Mouse (Mus musculus) lung, postnatal 25 days (tissue): Measurements from ENCODE around the gene Slf2.

Experiments
- DNase-seq: peaks from one replicate; pipeline ENCODE4 v3.0.0; 2022; ENCODE audit warnings: low spot score

Slf2 gene

DNA sequence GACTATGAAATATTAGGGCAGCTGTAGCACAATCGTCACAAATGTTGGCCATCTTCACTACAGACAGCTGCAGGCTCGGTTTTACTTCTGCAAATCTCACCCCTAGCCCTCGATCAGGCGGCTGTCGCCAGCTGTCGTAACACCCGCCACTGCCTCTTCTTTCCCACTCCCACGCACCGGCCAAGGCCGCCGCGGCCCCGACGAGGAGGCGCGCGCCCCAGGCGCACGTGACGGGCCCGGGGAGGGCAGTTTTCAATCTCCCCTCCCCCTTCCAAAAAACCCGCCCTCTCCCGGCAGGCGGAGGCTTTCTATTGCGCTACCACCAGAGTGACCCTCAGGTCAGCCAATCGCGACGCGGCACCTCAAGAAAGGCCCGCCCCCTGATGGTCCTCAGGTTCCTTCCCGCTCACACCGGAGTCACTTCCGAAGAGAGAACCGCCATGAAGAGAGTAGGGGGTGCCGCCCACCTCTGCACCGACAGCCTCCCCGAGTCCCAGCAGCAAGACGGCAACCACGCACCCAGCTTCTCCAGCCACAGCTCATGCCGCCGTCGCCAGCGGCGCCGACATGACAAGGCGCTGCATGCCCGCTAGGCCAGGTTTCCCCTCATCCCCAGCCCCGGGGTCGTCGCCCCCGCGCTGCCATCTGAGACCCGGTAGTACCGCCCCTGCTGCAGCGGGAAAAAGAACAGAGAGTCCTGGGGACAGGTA lies at the start of gene Slf2:
Gene Slf2 (plus strand): TSS at position 408 of the 710 bp plus-strand sequence.
- peak; percentile 99 for DNase-seq

DNA sequence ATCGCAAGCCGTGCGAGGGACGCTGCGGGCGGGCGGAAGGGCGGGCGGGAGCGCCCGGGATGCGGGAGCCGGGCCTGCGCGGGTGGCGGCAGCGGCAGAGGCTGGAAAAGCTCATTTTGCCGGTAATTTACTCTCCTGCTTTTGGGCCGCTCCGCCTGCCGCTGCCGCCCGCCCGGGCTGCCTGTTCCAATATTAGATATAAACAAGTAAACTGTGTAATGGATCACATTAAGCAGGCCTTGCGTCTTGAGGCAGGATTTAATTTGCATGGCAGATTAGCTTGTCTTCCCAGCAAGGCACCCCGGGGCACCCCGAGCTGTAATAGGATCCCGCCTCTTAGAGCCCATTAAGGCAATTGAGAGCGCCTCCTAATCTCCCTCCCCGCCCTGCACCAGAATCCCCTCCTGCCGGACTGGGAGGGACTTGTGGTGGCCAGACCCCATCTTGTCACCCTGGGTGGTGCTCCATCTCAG lies 48.4 kb upstream of the Slf2 start:
- no peak for DNase-seq

DNA sequence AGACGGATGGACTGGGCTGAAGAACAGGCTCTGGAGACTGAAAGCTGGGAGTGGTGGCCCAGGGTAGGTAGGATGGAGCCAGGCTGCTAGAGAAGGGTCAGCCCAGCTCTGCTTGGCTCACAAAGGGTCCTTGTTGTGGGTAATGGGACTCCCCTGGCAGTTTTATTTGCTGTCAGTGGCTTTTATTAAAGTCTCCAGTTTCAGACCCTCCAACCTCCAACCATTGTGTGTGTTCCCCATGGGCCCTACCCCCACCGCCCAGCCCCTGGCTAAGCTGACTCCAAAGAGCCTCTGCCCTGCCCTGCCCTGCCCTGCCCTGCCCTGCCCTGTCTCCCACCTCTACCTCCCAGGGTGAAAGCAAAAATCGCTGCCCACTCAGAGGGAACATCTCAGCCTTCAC lies 46.6 kb upstream of the Slf2 start:
- DNase-seq = no peak

GRCm38 (mm10) chr19:44886475-44886874 lies 44.5 kb upstream of the Slf2 start:
- no peak for DNase-seq

DNA sequence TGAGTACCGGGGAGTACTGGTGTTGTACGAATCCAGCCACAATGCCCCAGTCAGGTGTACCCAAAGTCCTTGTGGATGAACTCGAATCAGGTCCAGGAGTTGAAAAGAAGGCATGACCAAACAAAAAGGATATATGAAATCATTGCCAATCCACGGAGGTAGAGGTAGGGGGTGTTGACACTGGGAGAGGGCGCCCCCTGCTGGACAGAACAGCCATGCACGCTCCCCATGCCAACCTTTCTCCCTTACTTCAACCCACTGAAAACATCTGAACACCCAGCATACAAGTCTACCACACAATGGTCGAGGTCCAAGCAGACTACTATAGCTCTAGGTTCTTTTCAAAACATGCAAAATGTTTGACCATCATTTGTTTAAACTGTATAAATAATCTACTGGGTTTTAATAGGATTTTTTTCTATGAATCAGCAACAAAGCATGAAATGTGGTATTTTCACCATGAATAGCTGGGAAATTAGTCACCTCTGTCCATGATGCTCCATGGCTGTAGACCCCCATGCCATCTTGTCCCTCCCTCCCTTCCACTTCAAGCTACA lies 43.2 kb upstream of the Slf2 start:
- no peak for DNase-seq

DNA sequence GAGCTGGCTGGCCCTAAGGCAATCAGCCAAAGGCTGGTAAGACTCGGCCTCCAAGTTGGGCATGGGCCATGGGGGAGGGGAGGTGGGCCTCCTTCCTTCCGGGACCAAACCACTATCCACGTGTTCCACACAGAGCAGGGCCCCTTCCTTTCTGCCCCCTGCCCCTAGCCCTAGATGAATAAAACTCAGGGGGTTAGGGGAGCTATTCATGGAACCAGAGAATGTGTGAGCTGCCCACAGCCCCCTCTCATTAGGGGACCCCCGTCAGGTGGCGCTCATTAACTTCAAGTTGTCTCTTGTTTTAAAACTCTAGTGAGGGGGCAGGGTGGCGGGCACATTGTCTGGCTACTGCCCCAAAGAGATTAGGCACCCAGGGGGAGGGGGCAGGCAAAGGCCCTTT lies 41.4 kb upstream of the Slf2 start:
- DNase-seq = no peak

GRCm38 (mm10) chr19:44891446-44891845 lies 39.5 kb upstream of the Slf2 start:
- DNase-seq = no peak

GRCm38 (mm10) chr19:44893231-44893871 lies 37.6 kb upstream of the Slf2 start:
- no peak for DNase-seq

DNA sequence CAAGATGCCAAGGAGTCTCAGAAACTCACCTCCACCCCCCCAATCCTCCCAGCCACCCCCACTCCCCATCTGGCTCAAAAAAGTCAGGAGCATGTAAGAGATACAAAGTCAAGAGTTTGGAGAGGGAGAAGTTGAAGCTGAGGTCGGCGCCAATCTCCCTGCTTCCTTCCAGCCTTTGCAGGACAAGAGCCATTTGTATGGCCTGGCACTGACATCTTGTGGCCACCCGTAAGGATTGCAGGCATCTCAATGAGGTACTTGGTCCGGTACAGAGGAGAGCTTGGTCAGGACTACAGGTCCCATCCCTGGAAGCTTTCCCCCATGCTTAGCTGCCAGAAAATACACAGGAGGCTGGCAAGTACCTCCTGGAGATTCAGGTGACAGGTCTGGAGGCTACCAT lies 35.7 kb upstream of the Slf2 start:
- DNase-seq = peak; percentile 64

- DNase-seq = no peak
Measured at GRCm38 (mm10) chr19:44896450-44896849, 34.5 kb upstream of the Slf2 start.

- DNase-seq = no peak
Measured at GRCm38 (mm10) chr19:44897521-44897920, 33.4 kb upstream of the Slf2 start.

DNA sequence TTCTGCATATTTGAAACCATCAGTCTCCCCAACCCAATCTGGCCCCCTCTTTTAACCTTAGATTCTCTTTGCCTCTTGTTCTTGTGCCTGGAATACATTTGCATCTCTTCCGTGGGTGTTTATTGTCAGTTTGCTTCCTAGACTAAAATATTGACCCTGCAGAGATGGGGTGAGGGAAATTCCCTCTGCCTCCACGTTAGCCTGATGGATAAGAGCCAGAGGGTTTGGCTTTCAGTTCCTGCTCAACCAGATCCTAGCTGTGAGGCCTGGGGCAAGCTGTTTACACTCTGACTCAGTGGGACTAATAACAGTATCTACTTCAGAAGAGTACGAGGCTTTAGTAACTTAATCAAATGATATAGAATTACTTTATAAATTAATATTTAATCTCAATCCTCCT lies 32.3 kb upstream of the Slf2 start:
- DNase-seq = no peak

GRCm38 (mm10) chr19:44899104-44899793 lies 31.7 kb upstream of the Slf2 start:
- no peak for DNase-seq

- DNase-seq = no peak
Measured at GRCm38 (mm10) chr19:44899947-44900773, 30.8 kb upstream of the Slf2 start.

DNA sequence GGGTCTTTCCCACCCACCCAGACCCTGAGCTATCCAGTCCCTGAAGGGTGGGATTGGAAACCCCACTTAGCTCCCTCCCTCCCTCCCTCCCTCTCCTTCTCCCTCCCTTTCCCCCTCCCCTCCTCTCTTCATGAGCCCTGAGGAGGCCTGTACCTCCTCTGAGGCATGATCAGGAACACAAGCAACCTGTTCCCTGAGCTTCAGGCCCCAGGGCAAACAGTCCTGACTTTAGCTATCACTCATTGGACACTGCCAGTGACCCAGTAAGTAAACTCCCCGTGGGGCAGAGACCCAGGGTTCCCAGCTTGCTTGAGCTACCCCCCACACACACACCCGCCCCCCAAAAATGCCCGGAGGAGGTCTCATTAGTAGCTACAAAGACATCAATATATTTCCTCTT lies 29.9 kb upstream of the Slf2 start:
- no peak for DNase-seq

GRCm38 (mm10) chr19:44902324-44902723 lies 28.6 kb upstream of the Slf2 start:
- peak; percentile 24 for DNase-seq

DNA sequence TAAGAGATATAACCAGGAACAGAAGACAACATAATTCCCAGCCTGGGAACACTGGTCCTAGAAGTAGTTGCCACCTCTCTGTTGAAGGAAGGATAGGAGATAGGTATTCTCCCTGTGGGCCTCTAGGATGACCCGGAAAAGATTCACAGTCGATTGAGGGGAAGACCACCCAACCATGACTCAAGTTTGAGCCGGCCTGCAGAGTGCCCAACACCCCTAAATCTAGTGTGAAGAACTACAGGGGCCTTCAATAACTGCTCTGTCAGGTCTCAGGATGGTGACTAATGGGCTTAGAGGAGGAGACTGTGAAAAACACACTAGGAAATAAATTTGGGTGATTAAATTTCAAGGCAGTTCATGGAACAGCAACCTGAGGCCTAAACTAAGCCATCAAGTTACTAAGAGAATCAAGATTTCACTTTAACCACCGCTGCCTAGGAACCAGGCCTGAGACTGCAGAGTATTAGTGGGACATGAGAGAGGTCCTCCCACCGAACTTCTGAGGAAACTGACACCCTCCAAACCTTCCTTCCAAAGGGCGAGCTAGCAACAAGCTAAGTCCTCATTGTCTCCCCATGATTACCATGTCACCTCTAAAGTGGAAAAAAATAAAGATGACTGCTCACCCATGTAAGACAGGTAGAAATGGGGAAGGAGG lies 27.5 kb upstream of the Slf2 start:
- no peak for DNase-seq

DNA sequence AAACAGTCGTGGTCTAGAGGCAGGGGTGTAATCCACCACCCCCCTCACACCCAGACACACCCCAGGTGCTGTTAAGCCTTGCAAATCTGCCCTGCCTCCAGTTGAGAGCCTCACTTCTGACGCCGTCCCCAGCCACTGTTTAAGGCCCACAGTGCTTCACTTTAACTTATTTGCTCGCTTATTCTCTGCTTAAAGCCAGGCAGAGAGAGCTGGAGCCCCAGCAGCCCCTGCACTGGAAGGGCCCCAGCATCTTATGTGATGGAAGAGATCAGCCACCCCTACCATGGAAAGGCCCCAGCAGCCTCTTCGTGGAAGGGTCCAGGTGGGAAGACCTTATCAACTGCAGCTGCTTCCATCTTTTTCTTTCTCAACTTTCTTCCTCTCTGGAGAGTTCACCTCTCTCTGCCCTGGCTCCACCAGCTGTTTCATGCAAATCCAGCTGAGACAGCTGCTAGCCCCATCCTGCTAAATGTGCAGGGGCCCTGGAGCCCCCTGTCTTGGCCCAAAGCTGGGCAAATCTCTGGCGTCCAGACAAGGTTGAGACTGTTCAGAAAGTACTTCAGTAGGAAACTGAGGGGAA lies 26.7 kb upstream of the Slf2 start:
- no peak for DNase-seq

- no peak for DNase-seq
Measured at GRCm38 (mm10) chr19:44905316-44905715, 25.6 kb upstream of the Slf2 start.

GRCm38 (mm10) chr19:44907851-44908690 lies 22.9 kb upstream of the Slf2 start:
- DNase-seq = no peak
